Mouse (Mus musculus) lung, embryonic 16.5 days (tissue): Measurements from ENCODE around the gene Slc30a2. TPM values are rescaled to one million over a fixed set of nuclear protein-coding genes. Genes with fewer than 3 reads are reported as not detected.
A peak's percentile ranks its signal among the peaks of the same experiment; 100 is the strongest.
"Not testable (repeated sequence)": the region's sequence is repeated elsewhere in the genome, so short reads cannot be mapped to it uniquely, and the experiment has no call there.

Experiments used
- ATAC-seq: fragments of 200-750 bp; cut with Nextera tagmentation; 2 replicates; pipeline ENCODE4 v1.8.0; 2017; ENCODE audit warnings: low read depth, mild to moderate bottlenecking, moderate library complexity
- H3K27ac ChIP-seq: fragments of 300-500 bp; sonication (generic); 2 replicates; pipeline ENCODE4 v1.5.1; 2014; ENCODE audit warnings: mild to moderate bottlenecking, control low read depth, low read length
- H3K27me3 ChIP-seq: fragments of 300-500 bp; sonication (generic); 2 replicates; pipeline ENCODE4 v1.6.1; 2014; ENCODE audit warnings: low read depth, low read length, mixed read lengths; ENCODE audit not compliant: control insufficient read depth, insufficient read depth
- H3K36me3 ChIP-seq: fragments of 300-500 bp; sonication (generic); 2 replicates; pipeline ENCODE4 v1.6.1; 2014; ENCODE audit warnings: low read length; ENCODE audit not compliant: control insufficient read depth, insufficient read depth
- H3K4me1 ChIP-seq: fragments of 300-500 bp; sonication (generic); replicated peaks from 2 replicates; pipeline ENCODE4 v1.6.1; 2014; ENCODE audit warnings: low read length, mixed read lengths; ENCODE audit not compliant: control insufficient read depth, insufficient read depth
- H3K4me2 ChIP-seq: fragments of 300-500 bp; sonication (generic); 2 replicates; pipeline ENCODE4 v1.6.1; 2014; ENCODE audit warnings: low read depth, low read length, control low read depth
- H3K4me3 ChIP-seq: fragments of 300-500 bp; sonication (generic); 2 replicates; pipeline ENCODE4 v1.5.1; 2014; ENCODE audit warnings: mild to moderate bottlenecking, low read length, control low read depth
- H3K9ac ChIP-seq: fragments of 300-500 bp; sonication (generic); 2 replicates; pipeline ENCODE4 v1.6.1; 2014; ENCODE audit warnings: low read length, control low read depth
- H3K9me3 ChIP-seq: fragments of 300-500 bp; sonication (generic); 2 replicates; pipeline ENCODE4 v1.6.1; 2016; ENCODE audit warnings: low read length; ENCODE audit not compliant: control insufficient read depth
- WGBS: fragments of 180-500 bp; shearing (Covaris S2); extraction: QIAGEN DNeasy Blood & Tissue Kit; methylation state at CpG from one replicate; pipeline ENCODE4 v1.1.7; 2014; 5-methylcytosine and 5-hydroxymethylcytosine counted together
- polyA plus RNA-seq: library from polyadenylated mRNA; unstranded; fragments of >200 nt; fragmentation: Nextera tagmentation; extraction: Ambion mirVana; gene quantifications from 2 replicates; pipeline ENCODE4 v1.2.1, GENCODE M21; 2015

Slc30a2 gene
- 0.29 and 0.43 TPM in 2 replicates for polyA plus RNA-seq

DNA sequence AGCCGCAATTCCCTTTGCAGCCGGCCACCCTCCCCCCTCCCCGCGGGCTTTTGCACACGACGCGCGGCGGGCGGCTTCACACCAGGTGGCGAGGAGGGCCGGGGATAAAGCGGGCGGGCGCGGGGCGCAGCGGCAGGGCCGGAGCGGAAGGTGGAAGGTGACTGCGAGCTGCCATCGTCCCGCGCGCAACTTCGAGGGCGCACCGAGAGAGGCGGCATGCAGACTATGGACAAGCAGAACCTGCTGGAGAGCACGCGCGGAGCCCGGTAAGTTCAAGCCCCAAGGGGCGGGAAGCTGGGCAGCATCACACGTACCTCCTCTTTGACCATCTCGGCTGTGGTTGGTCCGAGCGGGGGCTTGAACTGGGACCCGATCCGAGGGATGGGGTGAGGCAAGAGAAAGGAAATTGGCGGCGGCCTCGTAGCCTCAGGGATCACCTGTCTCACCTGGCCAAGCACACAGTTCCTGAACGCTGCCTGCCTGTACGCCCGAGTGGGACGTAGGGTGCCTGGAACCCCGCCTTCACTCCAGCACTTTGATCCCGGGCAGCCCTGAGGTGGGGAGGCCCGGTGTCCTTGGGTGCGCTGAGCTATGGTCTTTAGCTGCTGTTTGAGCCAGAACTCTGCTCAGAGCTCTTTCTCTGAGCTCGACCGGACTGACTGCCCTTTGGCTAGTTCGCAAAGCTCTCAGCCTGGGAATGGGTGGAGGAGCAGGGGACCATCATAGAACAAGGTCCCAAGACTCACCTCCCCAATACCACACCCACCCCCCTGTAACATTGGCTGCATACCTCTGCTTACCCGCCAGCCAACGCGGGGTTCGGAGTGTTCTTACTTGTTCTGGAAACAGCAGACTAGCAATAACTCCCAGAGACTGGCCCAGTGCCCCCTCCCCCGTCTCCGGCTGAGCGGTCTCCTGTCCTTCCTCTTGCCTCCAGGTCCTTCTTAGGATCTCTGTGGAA lies at the start of gene Slc30a2:
TSS of gene Slc30a2 (plus strand) at position 111 of the 961 bp plus-strand sequence.
- H3K4me1 ChIP-seq: peaks cover 11% of the 10 kb centered on the region
- peak within 1 kb of the TSS; percentile 53 for H3K4me2 ChIP-seq
- no peaks in the 10 kb centered on the region for H3K36me3 ChIP-seq
- peak within 1 kb of the TSS; percentile 21; the same call in 1 of the 2 replicates for H3K9ac ChIP-seq
- no peak within 1 kb of the TSS for H3K27ac ChIP-seq
- ATAC-seq: peak; percentile 24; the same call in 1 of the 2 replicates
- H3K9me3 ChIP-seq: peaks cover 3% of the 10 kb centered on the region; the same call in 1 of the 2 replicates
- H3K4me3 ChIP-seq: peak within 1 kb of the TSS; percentile 37
- peaks cover 32% of the 10 kb centered on the region for H3K27me3 ChIP-seq
- 2% methylated on average over 61 of the region's 61 CpGs for WGBS

DNA sequence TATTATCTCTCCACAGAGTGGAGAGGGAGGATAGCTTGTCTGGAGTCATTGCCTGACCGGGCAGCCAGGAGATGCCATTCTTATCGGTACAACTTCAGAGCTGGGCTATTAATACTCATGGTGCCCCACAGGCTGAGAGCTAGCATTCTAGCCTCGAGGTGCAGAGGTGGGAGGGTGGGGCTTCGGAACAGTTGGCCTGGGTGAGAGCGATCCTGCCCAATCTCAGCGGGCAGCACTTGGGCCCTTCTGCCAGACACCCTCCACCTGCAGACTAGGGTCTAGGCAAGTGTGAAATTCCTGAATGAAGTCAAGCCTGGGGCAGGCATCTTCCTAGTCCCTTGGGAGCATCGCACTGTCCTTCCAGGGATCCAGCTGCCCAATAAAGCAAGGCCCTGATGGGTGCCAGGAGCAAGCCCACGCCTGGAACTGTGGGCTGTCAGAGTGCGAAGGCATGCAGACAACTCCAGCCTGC lies 49.3 kb upstream of the Slc30a2 start:
- Histone ChIP-seq H3K36me3 (no peaks in the 10 kb centered on the region), H3K9me3 (peaks cover 3% of the 10 kb centered on the region; the same call in 1 of the 2 replicates), H3K4me2 (no peak overlapping the region), H3K4me1 (peaks cover 3% of the 10 kb centered on the region), H3K27ac (no peak overlapping the region), H3K27me3 (no peaks in the 10 kb centered on the region; the same call in 1 of the 2 replicates), H3K9ac (no peak overlapping the region), H3K4me3 (no peak overlapping the region)
- 42% methylated on average over 9 of the region's 9 CpGs for WGBS
- ATAC-seq: peak; percentile 33; the same call in 1 of the 2 replicates

GRCm38 (mm10) chr4:134296096-134296495 lies 46.9 kb upstream of the Slc30a2 start:
- H3K27ac ChIP-seq, H3K36me3 ChIP-seq, H3K9me3 ChIP-seq, H3K9ac ChIP-seq, ATAC-seq, H3K4me1 ChIP-seq, H3K4me2 ChIP-seq, H3K27me3 ChIP-seq, H3K4me3 ChIP-seq: not testable (repeated sequence)
- 83% methylated on average over 4 of the region's 4 CpGs for WGBS

GRCm38 (mm10) chr4:134296523-134296922 lies 46.5 kb upstream of the Slc30a2 start:
- H3K4me3 ChIP-seq: no peak overlapping the region
- H3K9ac ChIP-seq: no peak overlapping the region
- H3K9me3 ChIP-seq: peaks cover 3% of the 10 kb centered on the region; the same call in 1 of the 2 replicates
- no peak overlapping the region for H3K4me2 ChIP-seq
- 86% methylated on average over 4 of the region's 4 CpGs for WGBS
- H3K36me3 ChIP-seq: no peaks in the 10 kb centered on the region
- no peak for ATAC-seq
- H3K27ac ChIP-seq: no peak overlapping the region
- no peaks in the 10 kb centered on the region for H3K4me1 ChIP-seq
- H3K27me3 ChIP-seq: no peaks in the 10 kb centered on the region; the same call in 1 of the 2 replicates

- WGBS: 89% methylated on average over 8 of the region's 8 CpGs
- Histone ChIP-seq H3K36me3 (no peaks in the 10 kb centered on the region), H3K4me1 (no peaks in the 10 kb centered on the region), H3K27me3 (no peaks in the 10 kb centered on the region; the same call in 1 of the 2 replicates), H3K9ac (no peak overlapping the region), H3K9me3 (peaks cover 3% of the 10 kb centered on the region; the same call in 1 of the 2 replicates), H3K4me2 (no peak overlapping the region), H3K27ac (no peak overlapping the region), H3K4me3 (no peak overlapping the region)
- no peak for ATAC-seq
These were observed 45.6 kb upstream of the Slc30a2 start for GRCm38 (mm10) chr4:134297369-134297768.

DNA sequence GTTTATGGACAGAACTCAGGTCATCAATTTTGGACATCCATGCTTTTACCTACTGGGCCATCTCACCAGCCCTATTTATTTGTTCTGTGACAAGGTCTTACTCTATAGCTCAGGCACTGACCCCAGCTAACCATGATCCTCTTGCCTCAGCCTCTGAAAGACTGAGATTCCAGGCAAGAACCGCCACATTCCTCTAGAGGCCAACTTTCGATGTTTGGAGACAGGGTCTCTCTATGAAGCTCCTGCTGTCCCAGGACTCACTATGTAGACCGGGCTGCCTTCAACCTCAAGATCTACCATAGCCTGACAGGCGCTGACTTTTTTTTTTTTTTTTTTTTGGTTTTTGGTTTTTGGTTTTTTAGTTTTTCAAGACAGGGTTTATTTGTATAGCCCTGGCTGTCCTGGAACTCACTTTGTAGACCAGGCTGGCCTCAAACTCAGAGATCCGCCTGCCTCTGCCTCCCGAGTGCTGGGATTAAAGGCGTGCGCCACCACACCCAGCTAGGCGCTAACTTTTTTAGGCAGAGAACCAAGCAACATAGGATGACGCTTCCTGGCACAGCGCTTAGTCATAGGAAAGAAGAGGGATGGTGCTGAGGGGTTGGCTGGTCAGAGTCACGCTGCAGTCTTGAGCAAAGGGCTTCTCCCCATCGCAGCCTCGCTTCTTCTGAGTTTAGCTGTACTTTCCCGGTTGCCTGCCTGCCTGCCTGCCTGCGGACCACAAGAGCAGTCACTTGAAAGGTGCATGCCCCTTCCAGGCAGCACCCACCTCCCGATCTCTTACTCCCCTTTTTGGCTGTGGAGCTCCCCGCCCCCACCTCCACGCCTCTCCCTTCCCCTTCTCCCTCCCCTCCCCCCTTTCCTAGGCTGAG lies 44.1 kb upstream of the Slc30a2 start:
- Histone ChIP-seq H3K4me3 (no peak overlapping the region), H3K36me3 (no peaks in the 10 kb centered on the region), H3K27ac (no peak overlapping the region), H3K27me3 (no peaks in the 10 kb centered on the region), H3K9ac (no peak overlapping the region), H3K4me1 (no peaks in the 10 kb centered on the region), H3K4me2 (no peak overlapping the region), H3K9me3 (peaks cover 3% of the 10 kb centered on the region; the same call in 1 of the 2 replicates)
- ATAC-seq: no peak
- 66% methylated on average over 18 of the region's 19 CpGs for WGBS

DNA sequence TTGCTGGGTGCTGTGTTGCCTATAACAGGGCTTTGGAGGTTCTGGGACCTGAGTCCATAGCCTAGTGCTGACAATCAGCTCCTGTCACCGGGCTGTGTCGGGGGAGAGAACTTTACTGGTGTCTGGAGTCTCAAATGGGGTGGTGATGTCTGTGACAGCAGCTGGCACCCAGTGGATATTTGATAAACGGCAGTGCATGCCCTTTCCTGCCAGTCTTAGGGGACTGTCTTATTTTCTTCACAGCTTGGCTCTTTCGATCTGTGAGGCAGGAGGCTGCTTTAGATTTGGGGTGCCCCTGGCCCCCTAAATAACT lies 43.5 kb upstream of the Slc30a2 start:
- no peak overlapping the region for H3K4me2 ChIP-seq
- no peaks in the 10 kb centered on the region for H3K4me1 ChIP-seq
- no peaks in the 10 kb centered on the region for H3K36me3 ChIP-seq
- no peak for ATAC-seq
- H3K27ac ChIP-seq: no peak overlapping the region
- H3K4me3 ChIP-seq: no peak overlapping the region
- WGBS: 51% methylated on average over 4 of the region's 4 CpGs
- H3K9ac ChIP-seq: no peak overlapping the region
- peaks cover 3% of the 10 kb centered on the region; the same call in 1 of the 2 replicates for H3K9me3 ChIP-seq
- H3K27me3 ChIP-seq: no peaks in the 10 kb centered on the region

DNA sequence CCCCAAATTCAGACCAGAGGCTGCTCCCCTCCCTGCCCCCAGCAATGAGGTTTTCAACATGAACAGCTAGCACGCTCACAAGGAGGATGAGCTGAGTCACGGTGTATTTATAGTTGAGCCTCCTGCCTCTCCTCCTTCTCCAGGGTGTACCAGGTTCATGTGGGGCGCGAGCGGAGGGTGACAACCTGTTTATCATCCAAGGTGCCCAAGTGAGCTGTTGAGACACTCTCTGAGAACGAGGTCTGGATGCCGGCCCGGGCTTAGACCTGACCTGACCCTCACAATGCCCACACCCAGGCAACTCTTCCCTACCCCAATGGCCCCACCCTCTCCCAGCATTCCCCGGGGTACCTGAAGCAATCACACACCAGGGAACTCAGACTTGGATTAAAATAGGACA lies 42.7 kb upstream of the Slc30a2 start:
- 52% methylated on average over 9 of the region's 9 CpGs for WGBS
- H3K4me2 ChIP-seq: no peak overlapping the region
- ATAC-seq: peak; percentile 17; the same call in 1 of the 2 replicates

More for the DNA sequence above, 42.7 kb upstream of the Slc30a2 start:
- Histone ChIP-seq H3K27me3 (no peaks in the 10 kb centered on the region), H3K9ac (no peak overlapping the region), H3K9me3 (peaks cover 3% of the 10 kb centered on the region; the same call in 1 of the 2 replicates), H3K4me1 (no peaks in the 10 kb centered on the region), H3K36me3 (no peaks in the 10 kb centered on the region), H3K4me3 (no peak overlapping the region), H3K27ac (no peak overlapping the region)
